Mouse (Mus musculus): ENCODE results near the gene Ankib1.

Ankib1 gene

GRCm38 (mm10) chr5:3644621-3645020, 158.1 kb downstream of the Ankib1 start:
- DNase-seq = no peak

Measured in thymus, postnatal 14 days (tissue).